Mouse (Mus musculus) liver, adult 2 months (tissue): ENCODE data around the gene AA986860.

Experiments
- CTCF ChIP-seq: fragments of 200-500 bp; IDR thresholded peaks from 2 replicates; pipeline ENCODE4 v1.5.1; 2011; ENCODE audit warnings: low read depth, low read length, control low read depth
- POLR2A ChIP-seq: fragments of 200-500 bp; IDR thresholded peaks from 2 replicates; pipeline ENCODE4 v1.6.1; 2011; ENCODE audit warnings: low read length, control low read depth; ENCODE audit not compliant: insufficient read depth; ENCODE audit errors: extremely low read depth

DNA sequence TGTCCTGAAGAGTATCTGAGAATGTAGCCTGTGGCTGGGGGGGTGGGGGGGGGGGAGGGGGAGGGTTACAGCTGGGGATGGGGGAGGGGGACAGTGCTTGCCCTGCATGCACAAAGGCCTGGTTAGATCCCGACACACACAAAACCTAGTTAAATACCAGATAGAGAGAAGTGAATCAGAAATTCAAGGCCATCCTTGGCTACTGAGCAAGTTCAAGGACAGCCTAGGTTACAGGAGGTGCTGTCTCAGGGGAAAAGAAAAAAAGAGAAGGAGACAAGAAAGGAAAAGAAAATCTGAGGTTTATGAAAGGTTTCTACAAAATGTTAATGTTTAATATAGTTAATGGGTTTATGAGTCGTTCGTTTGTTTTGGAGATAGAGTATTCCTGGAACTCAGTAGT, 7.9 kb downstream of the AA986860 start:
- TF ChIP-seq POLR2A (no peak), CTCF (no peak)
